In genomic region chr11:69321580-69321979, GRCm38 (mm10) we compare ENCODE assay signal across 12 mouse cellular contexts. TPM values are rescaled to one million over a fixed set of nuclear protein-coding genes. Genes with fewer than 3 reads are reported as not detected.
DNase-seq lines count a peak whose midpoint lies in the region; ATAC-seq lines count a peak whose summit lies in the region.
"Had no signal": no experiment of that assay in that cellular context is flagged by ENCODE, and none has a peak within 500 bp of the region (broad histone marks: within the 10 kb centered on the region; RNA-seq: fewer than 3 reads in every experiment).

No protein-coding gene starts in this region.

- H3K9me3 ChIP-seq in lung, embryonic 16.5 days (ENCODE audit: control insufficient read depth, low read length), result no peaks in the 10 kb centered on the region
- H3K9me3 ChIP-seq in limb, embryonic 12.5 days, result no peaks in the 10 kb centered on the region
- no peaks in the 10 kb centered on the region for H3K9me3 ChIP-seq in stomach, embryonic 15.5 days
- H3K9me3 ChIP-seq: heart, embryonic 12.5 days; limb, embryonic 15.5 days had no signal

- H3K36me3 ChIP-seq in lung, embryonic 16.5 days (ENCODE audit: control insufficient read depth, insufficient read depth, low read length), result peaks cover 20% of the 10 kb centered on the region
- peaks cover 42% of the 10 kb centered on the region for H3K36me3 ChIP-seq in limb, embryonic 12.5 days
- H3K36me3 ChIP-seq in stomach, embryonic 15.5 days, result peaks cover 19% of the 10 kb centered on the region; the same call in 1 of the 2 replicates

- H3K27ac ChIP-seq in lung, embryonic 16.5 days (ENCODE audit: low read length), result no peak overlapping the region
- H3K27ac ChIP-seq in limb, embryonic 12.5 days, result no peak overlapping the region
- H3K27ac ChIP-seq in stomach, embryonic 15.5 days, result no peak overlapping the region
- H3K27ac ChIP-seq: layer of hippocampus, adult 2 months; limb, embryonic 15.5 days had no signal

- H3K4me1 ChIP-seq in lung, embryonic 16.5 days (replicated peaks; ENCODE audit: control insufficient read depth, insufficient read depth, low read length), result peaks cover 25% of the 10 kb centered on the region
- peaks cover 37% of the 10 kb centered on the region for H3K4me1 ChIP-seq in limb, embryonic 12.5 days (replicated peaks)
- peaks cover 32% of the 10 kb centered on the region for H3K4me1 ChIP-seq in stomach, embryonic 15.5 days

- DNase-seq in cerebellum, adult 9-11 months, result peak; percentile 16
- DNase-seq in cerebellum, adult 8-10 months, result no peak
- no peak for DNase-seq in lung, postnatal 25 days (ENCODE audit: low spot score)
- DNase-seq in right cerebral cortex, adult 2 months (ENCODE audit: low spot score in 2 of 2), result no peak
- no peak for DNase-seq in frontal cortex, postnatal 36 days (ENCODE audit: low spot score in 2 of 2)
- DNase-seq: adrenal gland, postnatal 25 days had no signal

- H3K4me3 ChIP-seq in lung, embryonic 16.5 days (ENCODE audit: low read length), result no peak overlapping the region
- no peak overlapping the region for H3K4me3 ChIP-seq in limb, embryonic 12.5 days (replicated peaks)
- no peak overlapping the region for H3K4me3 ChIP-seq in stomach, embryonic 15.5 days (replicated peaks)
- H3K4me3 ChIP-seq: layer of hippocampus, adult 2 months had no signal

- no peak overlapping the region; the same call in 1 of the 2 replicates for H3K4me2 ChIP-seq in lung, embryonic 16.5 days (ENCODE audit: low read depth, low read length)
- peak overlapping the region; percentile 84 for H3K4me2 ChIP-seq in limb, embryonic 12.5 days
- 0 out of 2 replicates have a peak overlapping the region, but pooled peaks have one; percentile 71 for H3K4me2 ChIP-seq in stomach, embryonic 15.5 days

- ATAC-seq in lung, embryonic 16.5 days (ENCODE audit: low read depth), result no peak
- no peak for ATAC-seq in limb, embryonic 12.5 days (ENCODE audit: insufficient number of reproducible peaks, insufficient read depth, low FRiP score, low TSS enrichment, low read depth)
- ATAC-seq in stomach, embryonic 15.5 days (ENCODE audit: insufficient read depth, low FRiP score, low read depth), result no peak

- peak overlapping the region; percentile 12; the same call in 1 of the 2 replicates for H3K9ac ChIP-seq in lung, embryonic 16.5 days (ENCODE audit: low read length)
- H3K9ac ChIP-seq in limb, embryonic 12.5 days (replicated peaks), result no peak overlapping the region; the same call in 1 of the 2 replicates
- H3K9ac ChIP-seq in stomach, embryonic 15.5 days, result no peak overlapping the region
- H3K9ac ChIP-seq: limb, embryonic 15.5 days had no signal

- WGBS in lung, embryonic 16.5 days, result 92% methylated on average over 6 of the region's 6 CpGs
- 92% methylated on average over 6 of the region's 6 CpGs for WGBS in limb, embryonic 12.5 days
- 93% methylated on average over 6 of the region's 6 CpGs for WGBS in stomach, embryonic 15.5 days

- peaks cover under 1% of the 10 kb centered on the region; the same call in 1 of the 2 replicates for H3K27me3 ChIP-seq in lung, embryonic 16.5 days (ENCODE audit: control insufficient read depth, insufficient read depth, low read depth, low read length)
- peaks cover 5% of the 10 kb centered on the region for H3K27me3 ChIP-seq in limb, embryonic 12.5 days
- no peaks in the 10 kb centered on the region for H3K27me3 ChIP-seq in stomach, embryonic 15.5 days (replicated peaks)

RNA-seq across cellular contexts. Expression of gene Cntrob, which starts 2.0 kb away (rescaled TPM):
- 26.3 and 28.7 TPM in 2 replicates for polyA plus RNA-seq in lung, embryonic 16.5 days (2015; fragmentation: Nextera tagmentation; extraction: Ambion mirVana)
- 36.0 and 37.2 TPM in 2 replicates for polyA plus RNA-seq in limb, embryonic 12.5 days (2016; fragmentation: Nextera tagmentation; extraction: Ambion mirVana)
- 18.6 and 19.5 TPM in 2 replicates for polyA plus RNA-seq in stomach, embryonic 15.5 days (2015; fragmentation: Nextera tagmentation; extraction: Ambion mirVana)

RNA-seq across cellular contexts. Expression of gene Trappc1, which starts 2.2 kb away (rescaled TPM):
- polyA plus RNA-seq in lung, embryonic 16.5 days (2015; fragmentation: Nextera tagmentation; extraction: Ambion mirVana), result 159 and 168 TPM in 2 replicates
- polyA plus RNA-seq in limb, embryonic 12.5 days (2016; fragmentation: Nextera tagmentation; extraction: Ambion mirVana), result 136 and 151 TPM in 2 replicates
- 146 and 157 TPM in 2 replicates for polyA plus RNA-seq in stomach, embryonic 15.5 days (2015; fragmentation: Nextera tagmentation; extraction: Ambion mirVana)

RNA-seq across cellular contexts. Expression of gene Kcnab3, which starts 4.5 kb away (rescaled TPM):
- polyA plus RNA-seq in lung, embryonic 16.5 days (2015; fragmentation: Nextera tagmentation; extraction: Ambion mirVana), result 0.62 and 1.6 TPM in 2 replicates
- polyA plus RNA-seq in limb, embryonic 12.5 days (2016; fragmentation: Nextera tagmentation; extraction: Ambion mirVana), result 1.9 and 2.5 TPM in 2 replicates
- polyA plus RNA-seq in stomach, embryonic 15.5 days (2015; fragmentation: Nextera tagmentation; extraction: Ambion mirVana), result 1.3 TPM in 2 replicates

RNA-seq across cellular contexts. Expression of gene Rnf227, which starts 18.7 kb away (rescaled TPM):
- 11.0 and 12.6 TPM in 2 replicates for polyA plus RNA-seq in lung, embryonic 16.5 days (2015; fragmentation: Nextera tagmentation; extraction: Ambion mirVana)
- 23.7 and 28.2 TPM in 2 replicates for polyA plus RNA-seq in limb, embryonic 12.5 days (2016; fragmentation: Nextera tagmentation; extraction: Ambion mirVana)
- polyA plus RNA-seq in stomach, embryonic 15.5 days (2015; fragmentation: Nextera tagmentation; extraction: Ambion mirVana), result 12.6 and 12.8 TPM in 2 replicates

RNA-seq across cellular contexts. Expression of gene Chd3, which starts 47.6 kb away (rescaled TPM):
- polyA plus RNA-seq in lung, embryonic 16.5 days (2015; fragmentation: Nextera tagmentation; extraction: Ambion mirVana), result 56.9 and 60.3 TPM in 2 replicates
- 121 and 124 TPM in 2 replicates for polyA plus RNA-seq in limb, embryonic 12.5 days (2016; fragmentation: Nextera tagmentation; extraction: Ambion mirVana)
- 53.4 and 54.0 TPM in 2 replicates for polyA plus RNA-seq in stomach, embryonic 15.5 days (2015; fragmentation: Nextera tagmentation; extraction: Ambion mirVana)
